Mouse (Mus musculus) c-Kit-positive CD71-positive TER-119-negative erythroid progenitor cells, embryonic 14.5 days (primary cell): Measurements from ENCODE around the gene E4f1.
A peak's percentile ranks its signal among the peaks of the same experiment; 100 is the strongest.

Experiments used
- DNase-seq: peaks from one replicate; pipeline ENCODE4 v3.0.0-alpha.2; 2013; ENCODE audit warnings: low read depth

The E4f1 gene

DNA sequence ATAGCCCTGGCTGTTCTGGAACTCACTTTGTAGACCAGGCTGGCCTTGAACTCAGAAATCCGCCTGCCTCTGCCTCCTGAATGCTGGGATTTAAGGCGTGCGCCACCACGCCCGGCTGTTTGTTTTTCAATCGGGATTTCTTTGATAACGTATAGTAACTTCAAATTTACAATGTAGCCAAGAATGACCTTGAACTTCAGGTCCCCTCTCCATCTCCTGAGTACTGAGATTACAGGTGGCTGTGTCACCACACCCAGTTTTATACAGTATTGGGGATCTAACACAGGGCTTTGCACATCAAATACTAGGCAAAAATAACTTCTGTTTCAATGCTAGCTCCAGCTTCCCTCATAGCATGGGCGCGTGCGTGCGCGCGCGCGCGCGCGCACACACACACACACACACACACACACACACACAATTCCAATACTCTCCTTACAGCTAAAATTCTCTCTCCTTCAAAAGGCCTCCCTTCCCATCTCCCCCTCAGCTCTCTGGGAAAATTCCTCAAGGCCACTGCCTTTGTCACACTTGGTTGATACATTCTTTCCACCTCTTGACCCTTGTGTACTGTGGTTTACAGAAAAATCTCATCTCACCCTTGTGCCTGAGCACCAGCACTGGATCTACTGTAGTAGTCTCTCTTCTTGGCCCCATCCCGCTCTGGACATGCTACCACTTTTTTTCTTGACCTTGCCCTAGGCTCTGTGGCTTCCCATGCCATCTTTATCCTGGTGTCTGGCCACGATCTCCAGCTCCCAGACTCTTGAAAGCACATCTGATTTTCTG lies 11.1 kb upstream of the E4f1 start:
- no peak for DNase-seq

DNA sequence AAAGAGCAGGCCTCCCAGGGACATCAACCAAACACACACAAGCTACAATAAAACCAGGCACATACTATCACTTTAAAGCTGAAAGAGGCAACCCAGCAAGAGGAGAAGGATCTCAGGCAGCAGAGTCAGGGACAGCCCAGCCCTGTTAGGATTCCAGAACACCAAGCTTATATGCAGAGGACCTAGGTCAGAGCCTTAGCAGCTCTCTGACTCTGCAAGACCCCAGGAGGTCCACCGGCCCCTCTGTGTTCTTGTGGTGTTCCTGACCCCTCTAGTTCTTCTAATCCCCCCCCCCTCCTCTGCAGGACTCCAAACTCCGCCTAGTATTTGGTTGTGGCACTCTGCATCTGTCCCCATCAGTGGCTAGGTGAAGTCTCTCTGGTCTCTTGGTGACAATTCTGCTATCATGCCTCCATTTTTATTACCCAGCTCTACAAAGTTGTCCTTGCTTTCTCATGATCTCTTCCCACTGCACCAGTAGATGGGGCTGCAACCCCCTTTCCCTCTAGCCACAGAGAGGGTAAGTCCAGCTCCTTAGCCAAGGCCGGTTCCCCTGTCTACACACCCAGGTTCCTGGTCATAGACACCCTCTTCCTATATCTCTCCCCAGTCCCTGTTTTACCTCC lies 10.2 kb upstream of the E4f1 start:
- DNase-seq = no peak

DNA sequence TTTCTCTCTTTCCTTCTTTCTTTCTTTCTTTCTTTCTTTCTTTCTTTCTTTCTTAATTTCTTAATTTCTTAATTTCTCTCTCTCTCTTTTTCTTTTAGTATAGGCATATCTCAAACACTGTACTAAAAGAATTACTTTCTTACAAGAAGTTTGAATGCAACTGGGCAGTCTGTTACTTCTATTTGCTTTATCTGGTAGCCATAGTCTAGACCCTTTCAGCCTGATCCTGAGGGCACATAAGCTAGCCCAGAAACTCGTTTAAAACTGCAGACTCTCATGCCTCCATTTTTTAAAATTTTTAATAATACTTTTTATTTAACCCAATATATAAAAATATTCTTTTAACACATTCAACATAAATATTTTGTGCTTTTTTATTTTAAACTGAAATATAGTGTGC lies 9.3 kb upstream of the E4f1 start:
- no peak for DNase-seq

DNA sequence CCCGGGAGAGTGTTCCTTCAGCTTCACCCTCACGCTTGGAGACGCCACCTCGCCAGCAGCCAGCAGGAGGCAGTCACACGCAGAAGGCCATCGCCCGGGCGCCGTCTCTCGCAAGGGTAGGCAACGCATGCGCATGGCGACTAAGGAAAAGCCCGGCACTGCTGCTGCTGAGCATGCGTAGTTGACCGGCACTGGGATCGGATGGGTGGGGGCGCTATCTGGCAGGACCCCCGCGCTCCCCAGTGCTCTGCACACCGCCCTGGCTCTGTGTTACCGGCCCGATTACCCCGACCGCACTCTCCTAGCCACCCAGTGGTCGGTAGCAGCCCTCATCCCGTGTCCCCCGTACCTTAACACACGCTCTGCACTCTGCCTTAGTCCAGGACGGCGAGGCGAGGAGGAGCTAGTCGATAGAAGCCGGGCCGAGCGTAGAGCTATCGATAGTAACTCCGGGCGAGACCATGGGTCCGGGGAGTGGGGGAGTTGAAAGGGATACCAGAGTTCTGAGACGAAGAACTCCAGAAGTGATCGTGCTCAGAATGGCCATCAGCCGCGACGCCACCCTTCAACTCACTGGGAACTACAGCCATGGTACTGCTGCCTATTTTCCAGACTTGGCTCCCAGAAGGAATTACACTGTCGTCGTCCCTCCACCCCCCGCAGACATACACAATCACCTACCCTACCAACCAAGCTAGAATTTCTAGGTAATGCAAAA lies 8.7 kb upstream of the E4f1 start, which contains the start of gene Mlst8:
TSS of gene Mlst8 (minus strand) at position 416 of the 718 bp plus-strand sequence.
- peak; percentile 94 for DNase-seq

DNA sequence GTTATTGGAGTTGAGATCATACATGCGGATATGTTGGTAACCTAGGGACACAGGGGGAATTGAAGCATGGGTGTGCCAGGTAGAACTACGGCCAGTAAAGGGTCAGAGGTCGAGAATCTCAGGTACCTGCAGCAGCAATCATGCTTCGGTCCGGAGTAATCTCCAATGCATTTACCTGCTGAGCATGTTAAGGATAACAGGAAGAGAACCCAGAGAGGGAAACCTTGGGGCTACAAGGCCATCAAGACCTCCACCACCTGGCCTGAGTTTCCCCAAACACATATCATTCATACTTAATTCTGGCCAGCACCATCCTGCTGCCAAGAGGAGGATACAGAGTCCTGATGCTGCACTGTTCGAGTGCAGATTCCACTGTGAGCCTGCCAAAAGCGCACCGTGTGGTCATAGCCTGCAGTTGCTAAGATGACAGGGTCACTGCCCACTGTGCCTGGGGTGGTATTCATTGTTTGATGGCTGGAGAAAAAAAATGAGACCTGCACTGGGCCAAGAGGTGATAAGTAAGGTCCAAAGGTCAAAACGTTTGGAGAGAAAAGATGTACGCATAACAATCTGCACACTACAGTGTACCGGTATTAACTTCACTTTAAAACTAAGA lies 8.0 kb upstream of the E4f1 start:
- DNase-seq = no peak

DNA sequence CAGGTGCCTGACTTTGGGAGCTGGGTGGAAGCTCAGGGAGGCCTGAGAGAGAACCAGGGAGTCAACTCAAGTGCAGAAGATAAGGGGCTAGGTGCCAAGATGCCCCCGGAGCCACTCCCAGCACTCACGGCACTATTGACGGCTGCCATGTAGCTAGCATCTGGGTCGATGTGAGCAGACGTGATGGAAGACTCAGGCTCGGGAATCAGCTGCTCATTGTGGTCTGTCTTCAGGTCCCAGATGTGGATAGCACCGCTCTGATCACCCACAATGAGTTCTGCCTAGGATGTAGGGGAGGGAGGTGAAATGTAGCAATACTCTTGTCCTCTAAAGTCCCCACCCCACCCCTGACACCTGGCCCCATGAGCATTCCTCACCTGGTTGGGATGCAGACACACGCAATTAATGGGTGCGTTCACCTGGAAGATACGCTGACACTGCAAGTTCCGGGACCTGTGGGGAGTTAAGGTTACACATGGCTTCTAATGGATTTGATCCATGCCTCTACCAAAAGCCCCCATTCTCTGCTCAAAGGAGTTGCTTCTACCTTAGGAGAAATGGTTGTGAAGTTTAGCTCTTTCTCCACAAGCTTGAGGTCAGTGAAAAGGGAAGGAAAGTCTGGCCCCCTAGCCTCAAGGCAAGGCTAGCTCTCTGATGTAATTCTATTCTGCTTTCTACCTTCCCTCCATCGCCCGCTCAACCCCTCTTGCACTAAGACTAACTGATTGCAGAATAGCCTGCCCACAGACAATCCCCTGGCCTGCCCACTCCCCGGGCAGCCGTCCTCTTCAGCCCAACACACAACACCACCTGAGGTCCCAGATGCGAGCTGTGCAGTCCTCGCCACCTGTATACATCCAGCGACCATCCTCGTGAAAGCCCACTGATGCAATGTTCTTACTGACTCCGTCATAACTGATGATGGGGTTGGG lies 7.2 kb upstream of the E4f1 start:
- no peak for DNase-seq

DNA sequence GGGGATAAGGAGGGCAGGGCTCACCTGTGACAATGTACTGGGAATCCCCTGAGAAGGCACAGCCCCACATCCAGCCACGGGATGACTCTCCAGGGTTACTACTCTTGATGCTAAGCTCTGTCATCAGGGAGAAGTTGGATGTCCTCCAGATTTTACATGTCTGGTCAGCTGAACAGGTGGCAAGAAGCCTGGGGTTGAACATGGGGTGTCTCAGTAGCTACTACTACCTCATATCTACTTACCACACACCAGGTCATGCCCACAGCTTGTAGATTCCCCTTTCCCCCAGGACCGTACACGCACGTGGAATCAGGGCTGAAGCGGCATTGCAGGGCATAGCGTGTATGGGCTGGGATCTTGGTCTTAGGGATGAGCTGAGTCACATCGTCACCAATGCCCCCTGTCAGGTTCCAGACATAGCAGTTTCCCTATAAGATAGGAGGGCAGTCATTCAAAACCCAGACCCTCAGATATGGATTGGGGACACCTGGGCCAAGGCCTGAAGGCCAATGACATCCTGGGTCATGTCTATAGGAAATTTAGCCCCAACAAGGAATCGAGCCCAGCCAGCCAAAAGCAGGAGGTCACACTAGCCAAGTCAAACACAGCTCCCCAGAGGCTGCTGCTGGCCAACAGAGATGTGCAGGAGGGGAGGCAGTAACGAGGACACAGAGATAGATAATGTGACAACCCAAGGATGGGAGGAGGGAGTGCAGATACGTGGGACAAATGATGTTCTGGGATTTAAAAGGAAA lies 6.1 kb upstream of the E4f1 start:
- DNase-seq = no peak

DNA sequence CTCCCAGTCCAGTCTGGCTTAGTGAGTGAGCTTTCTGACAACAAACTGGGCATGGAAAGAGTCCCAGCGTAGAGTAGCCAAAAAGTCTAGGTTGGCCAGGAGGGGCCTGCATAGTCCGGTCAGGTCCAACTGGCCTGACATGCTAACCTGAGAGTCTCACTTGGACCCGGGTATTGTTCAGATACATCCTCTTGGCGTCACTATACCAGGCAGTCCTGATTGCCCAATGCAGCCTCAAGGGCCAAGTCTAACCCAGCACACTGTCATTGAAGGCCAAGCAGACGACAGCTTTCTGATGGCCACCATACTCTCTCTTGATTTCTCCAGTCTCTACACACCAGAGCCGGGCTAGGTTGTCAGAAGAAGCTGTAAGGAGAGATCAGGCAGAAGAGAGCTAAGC lies 5.5 kb upstream of the E4f1 start:
- DNase-seq = no peak

DNA sequence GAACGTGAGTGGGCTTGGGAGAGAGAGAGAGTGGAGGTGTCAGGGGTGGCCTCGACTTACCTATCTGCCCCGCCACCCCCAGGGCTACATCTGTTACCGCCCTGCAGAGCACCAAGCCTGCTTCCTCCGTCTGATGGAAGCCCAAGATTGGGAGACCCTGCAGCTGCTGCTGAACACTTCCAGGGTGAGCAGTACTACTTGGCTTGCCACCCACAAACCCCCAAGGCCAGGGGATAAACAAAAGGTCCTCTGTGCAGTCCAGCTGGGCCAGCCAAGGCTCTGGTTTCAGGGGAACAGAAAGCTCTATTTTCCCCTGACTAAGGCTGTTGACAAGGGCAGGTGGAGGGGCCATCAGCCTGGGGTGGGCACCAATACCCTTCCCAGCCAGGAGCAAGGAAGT lies 4.4 kb upstream of the E4f1 start:
- DNase-seq = no peak

DNA sequence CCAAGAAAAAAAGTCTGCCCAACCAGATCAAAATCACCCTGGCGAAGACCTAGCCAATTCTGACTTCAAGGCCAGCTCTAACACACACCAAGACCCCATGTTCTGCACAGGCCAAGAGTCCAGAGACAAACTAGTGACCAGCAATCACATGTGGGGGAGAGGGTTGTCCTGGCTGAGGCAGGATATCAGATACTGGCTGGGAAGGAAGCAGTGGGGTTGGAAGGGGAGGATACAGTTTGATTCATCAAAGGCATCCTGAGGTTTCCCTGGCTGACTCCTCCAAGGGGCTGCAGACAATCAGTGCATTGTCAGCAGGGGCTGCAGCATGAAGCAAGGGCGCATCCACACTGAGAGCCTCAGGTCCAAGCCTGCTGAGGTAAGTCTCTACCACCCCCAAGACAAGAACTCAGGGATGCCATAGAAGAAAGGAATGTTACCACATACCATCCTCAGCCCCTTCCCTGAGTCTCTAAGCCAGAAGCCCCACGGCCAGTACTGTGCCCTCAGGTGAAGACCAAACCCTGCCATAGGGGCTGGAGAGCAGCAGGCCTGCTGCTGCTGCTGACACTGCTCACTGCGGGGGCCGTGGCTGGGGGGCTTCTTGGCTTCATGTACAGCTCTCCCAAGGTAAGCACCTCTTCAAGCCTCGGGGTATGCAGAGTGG lies 3.6 kb upstream of the E4f1 start, which contains the start of gene Bricd5:
TSS of gene Bricd5 (plus strand) at position 273 of the 664 bp plus-strand sequence.
- no peak for DNase-seq

DNA sequence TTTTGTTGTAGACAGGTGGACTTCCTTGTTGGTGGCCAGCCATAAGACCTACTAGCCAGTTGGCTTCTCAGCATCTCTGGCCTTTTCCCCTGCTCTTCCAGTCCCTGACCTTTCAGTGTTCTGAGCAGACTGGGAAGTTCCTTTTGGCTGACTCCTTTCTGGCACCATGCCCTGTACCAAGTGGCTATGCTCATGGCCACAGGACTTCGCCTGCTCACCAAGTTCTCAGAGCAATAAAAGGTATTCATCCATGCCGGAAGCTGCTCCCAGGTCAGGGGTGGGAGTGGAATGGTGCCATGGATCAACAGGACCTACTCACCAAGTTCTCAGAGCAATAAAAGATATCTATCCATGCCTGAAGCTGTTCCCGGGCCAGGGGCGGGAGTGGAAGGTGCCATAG lies 2.4 kb upstream of the E4f1 start:
- DNase-seq = no peak

DNA sequence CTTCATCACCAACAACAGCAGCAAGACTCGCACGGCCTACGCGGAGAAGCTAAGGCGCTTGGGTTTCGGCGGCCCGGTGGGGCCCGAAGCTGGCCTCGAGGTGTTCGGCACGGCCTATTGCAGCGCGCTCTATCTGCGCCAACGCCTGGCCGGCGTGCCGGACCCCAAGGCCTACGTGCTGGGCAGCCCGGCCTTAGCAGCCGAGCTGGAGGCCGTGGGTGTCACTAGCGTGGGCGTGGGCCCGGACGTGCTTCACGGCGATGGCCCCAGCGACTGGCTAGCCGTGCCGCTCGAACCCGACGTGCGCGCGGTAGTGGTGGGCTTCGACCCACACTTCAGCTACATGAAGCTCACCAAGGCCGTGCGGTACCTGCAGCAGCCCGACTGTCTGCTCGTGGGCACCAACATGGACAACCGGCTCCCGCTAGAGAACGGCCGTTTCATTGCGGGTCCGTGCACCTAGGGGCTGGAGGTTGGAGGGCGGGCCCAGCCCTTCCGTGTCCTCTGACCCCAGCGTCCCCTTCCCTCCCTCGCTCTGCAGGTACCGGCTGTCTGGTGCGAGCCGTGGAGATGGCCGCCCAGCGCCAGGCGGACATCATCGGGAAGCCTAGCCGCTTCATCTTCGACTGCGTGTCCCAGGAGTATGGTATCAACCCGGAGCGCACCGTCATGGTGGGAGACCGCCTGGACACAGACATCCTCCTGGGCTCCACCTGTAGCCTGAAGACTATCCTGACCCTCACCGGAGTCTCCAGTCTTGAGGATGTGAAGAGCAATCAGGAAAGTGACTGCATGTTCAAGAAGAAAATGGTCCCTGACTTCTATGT lies 801 bp upstream of the E4f1 start:
- DNase-seq = no peak

DNA sequence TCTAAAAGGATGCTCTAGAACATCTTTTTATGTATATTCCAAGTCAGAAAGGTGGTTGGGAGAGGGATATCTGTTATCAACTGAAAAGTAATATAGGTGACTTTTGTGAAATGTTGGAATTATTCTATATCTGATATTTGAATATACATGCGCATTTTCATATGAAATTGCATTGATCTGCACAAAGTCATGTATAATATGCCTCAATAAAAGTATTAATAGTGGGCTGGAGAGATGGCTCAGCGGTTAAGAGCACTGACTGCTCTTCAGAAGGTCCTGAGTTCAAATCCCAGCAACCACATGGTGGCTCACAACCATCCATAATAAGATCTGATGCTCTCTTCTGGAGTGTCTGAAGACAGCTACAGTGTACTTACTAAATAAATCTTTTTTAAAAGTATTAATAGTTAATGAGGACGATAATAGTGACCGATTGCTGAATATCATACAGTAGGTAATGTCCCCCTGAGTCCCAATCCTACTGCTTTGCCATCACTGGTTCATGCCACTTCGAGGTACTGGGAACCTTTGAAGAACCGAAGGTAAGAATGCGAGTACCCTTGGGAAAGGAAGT lies 690 bp downstream of the E4f1 start:
- no peak for DNase-seq

DNA sequence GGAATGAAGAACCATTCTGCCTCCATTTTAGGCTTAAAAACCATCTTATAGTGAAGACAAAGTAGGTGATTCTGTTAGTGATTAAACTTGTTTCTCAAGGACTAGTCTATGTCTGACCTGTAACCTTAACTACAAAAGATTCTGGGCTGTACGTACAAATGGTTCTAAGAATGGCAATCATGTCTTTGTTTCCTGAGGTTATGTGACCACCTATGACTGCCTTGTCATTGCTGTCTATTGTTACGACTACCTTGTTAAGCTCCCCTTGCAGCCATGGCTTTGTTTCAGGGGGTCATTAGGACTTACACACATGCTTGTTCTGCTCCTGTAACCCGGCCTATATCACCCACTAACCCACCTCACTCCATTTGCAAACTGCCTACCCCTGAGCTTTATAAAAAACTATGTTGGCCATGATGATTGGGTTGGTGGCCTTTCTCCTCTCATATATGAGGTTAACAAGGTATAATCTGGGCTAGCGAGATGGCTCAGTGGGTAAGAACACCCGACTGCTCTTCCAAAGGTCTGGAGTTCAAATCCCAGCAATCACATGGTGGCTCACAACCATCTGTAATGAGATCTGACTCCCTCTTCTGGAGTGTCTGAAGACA lies 1.4 kb downstream of the E4f1 start:
- DNase-seq = no peak

DNA sequence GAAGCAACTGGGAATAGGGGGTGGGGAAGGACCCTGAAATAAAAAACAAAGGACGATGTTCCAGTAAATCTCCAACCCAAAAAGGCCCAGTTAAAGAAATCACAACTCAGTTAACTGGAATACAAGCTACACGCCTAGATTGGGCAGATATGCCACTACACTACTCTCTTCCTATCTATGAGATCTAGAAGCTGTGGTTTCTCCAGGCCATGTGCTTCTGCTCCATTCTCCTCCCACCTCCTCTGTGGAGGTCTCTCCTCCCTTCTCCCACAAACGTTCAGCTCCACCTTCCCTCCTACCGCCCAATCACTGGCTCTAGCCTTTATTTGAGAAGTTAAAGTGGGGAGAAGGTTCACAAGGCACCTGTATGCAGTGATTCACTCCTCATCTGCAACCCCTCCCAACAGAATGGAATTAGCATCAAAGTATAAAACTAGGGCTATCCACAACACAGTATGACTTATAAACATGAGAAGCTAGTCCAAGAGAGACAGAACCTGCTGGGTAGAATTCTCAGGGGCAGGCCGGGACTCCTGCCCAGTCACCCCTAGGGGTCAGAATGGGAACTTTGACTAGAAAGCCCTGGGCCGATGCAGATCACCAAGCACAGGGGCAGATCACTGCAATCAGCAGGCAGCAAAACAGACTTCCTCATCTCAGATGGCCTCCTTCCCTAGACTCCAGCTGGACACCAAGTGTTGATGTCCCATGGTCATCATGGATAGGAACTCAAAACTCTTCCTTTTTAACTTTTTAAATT lies 6.6 kb downstream of the E4f1 start:
- no peak for DNase-seq

DNA sequence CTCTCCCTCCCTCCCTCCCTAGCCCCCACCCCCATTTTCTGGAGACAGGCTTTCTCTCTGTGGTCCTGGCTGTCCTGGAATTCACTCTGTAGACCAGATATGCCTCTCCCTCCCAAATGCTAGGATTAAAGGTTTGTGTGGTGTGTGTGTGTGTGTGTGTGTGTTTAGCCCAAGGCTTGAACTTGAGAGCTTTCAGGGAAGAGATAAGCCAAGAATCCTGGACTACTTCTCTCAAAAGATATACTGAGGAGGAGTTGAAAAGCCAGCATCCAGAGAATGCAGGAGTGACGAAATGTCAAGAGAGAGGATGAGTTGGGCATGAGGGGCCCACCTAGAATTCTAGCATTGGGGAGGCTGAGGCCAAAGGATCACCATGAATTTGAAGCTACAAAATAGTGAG lies 7.2 kb downstream of the E4f1 start:
- DNase-seq = no peak

DNA sequence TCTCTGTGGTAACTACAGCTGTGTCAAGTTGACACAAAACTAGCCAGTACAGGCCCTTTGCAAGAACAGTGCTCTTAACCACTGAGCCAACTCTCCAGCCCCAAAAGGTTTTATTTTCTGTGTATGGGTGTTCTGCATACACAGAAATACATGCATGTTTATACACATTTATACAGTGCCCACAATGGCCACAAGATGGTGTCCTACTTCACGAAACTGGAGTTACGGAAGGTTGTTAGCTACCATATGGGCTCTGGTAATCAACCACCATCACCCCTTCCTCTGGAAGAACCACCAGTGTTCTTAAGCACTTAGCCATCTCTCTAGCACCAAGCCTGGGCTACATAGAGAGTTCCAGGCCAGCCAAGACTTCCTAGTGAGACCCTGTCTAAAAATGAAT lies 8.5 kb downstream of the E4f1 start:
- peak; percentile 68 for DNase-seq
